Mouse (Mus musculus) midbrain, embryonic 14.5 days (tissue): ENCODE measurements around the gene Pcna. TPM values are rescaled to one million over a fixed set of nuclear protein-coding genes. Genes with fewer than 3 reads are reported as not detected.

Experiments used
- ATAC-seq: fragments of 200-750 bp; cut with Nextera tagmentation; 2 replicates; pipeline ENCODE4 v1.8.0; 2017; ENCODE audit warnings: moderate number of reproducible peaks, moderate library complexity; ENCODE audit not compliant: low FRiP score, low TSS enrichment
- DNase-seq: peaks from one replicate; pipeline ENCODE4 v3.0.0-alpha.2; 2015
- H3K27ac ChIP-seq: fragments of 300-500 bp; sonication (generic); replicated peaks from 2 replicates; pipeline ENCODE4 v1.5.1; 2014; ENCODE audit warnings: mild to moderate bottlenecking, low read depth, low read length, moderate library complexity
- H3K27me3 ChIP-seq: fragments of 300-500 bp; sonication (generic); 2 replicates; pipeline ENCODE4 v1.6.1; 2014; ENCODE audit warnings: low read length, control low read depth, mixed read lengths; ENCODE audit not compliant: control insufficient read depth, insufficient read depth
- H3K36me3 ChIP-seq: fragments of 300-500 bp; sonication (generic); 2 replicates; pipeline ENCODE4 v1.6.1; 2014; ENCODE audit warnings: low read length, control low read depth; ENCODE audit not compliant: control insufficient read depth, insufficient read depth
- H3K4me1 ChIP-seq: fragments of 300-500 bp; sonication (generic); 2 replicates; pipeline ENCODE4 v1.6.1; 2014; ENCODE audit warnings: mild to moderate bottlenecking, antibody characterized with exemption, low read length, control low read depth; ENCODE audit not compliant: control insufficient read depth, insufficient read depth
- H3K4me2 ChIP-seq: fragments of 300-500 bp; sonication (generic); 2 replicates; pipeline ENCODE4 v1.6.1; 2014; ENCODE audit warnings: mild to moderate bottlenecking, low read length, moderate library complexity
- H3K4me3 ChIP-seq: fragments of 300-500 bp; sonication (generic); replicated peaks from 2 replicates; pipeline ENCODE4 v1.5.1; 2014; ENCODE audit warnings: low read depth, low read length
- H3K9ac ChIP-seq: fragments of 300-500 bp; sonication (generic); replicated peaks from 2 replicates; pipeline ENCODE4 v1.6.1; 2014; ENCODE audit warnings: mild to moderate bottlenecking, low read length, moderate library complexity
- H3K9me3 ChIP-seq: fragments of 300-500 bp; sonication (generic); 2 replicates; pipeline ENCODE4 v1.6.1; 2016; ENCODE audit warnings: low read length, control low read depth, mixed read lengths; ENCODE audit not compliant: control insufficient read depth
- WGBS: fragments of 180-500 bp; shearing (Covaris S2); extraction: QIAGEN DNeasy Blood & Tissue Kit; methylation state at CpG from one replicate; pipeline ENCODE4 v1.1.7; 2014; 5-methylcytosine and 5-hydroxymethylcytosine counted together
- polyA plus RNA-seq: library from polyadenylated mRNA; unstranded; fragments of >200 nt; fragmentation: Nextera tagmentation; extraction: Ambion mirVana; gene quantifications from 2 replicates; pipeline ENCODE4 v1.2.1, GENCODE M21; 2014

Gene Pcna
- polyA plus RNA-seq, 1 experiment from 2014 or later = 129 TPM

- Histone ChIP-seq H3K4me2 (no peak overlapping the region), H3K9me3 (no peaks in the 10 kb centered on the region), H3K9ac (no peak overlapping the region), H3K36me3 (no peaks in the 10 kb centered on the region), H3K27ac (no peak overlapping the region), H3K4me3 (no peak overlapping the region), H3K27me3 (no peaks in the 10 kb centered on the region), H3K4me1 (no peaks in the 10 kb centered on the region)
- ATAC-seq = no peak
- WGBS = 84% methylated on average over 16 of the region's 16 CpGs
- no peak for DNase-seq
These were observed 18.9 kb downstream of the Pcna start for GRCm38 (mm10) chr2:132233985-132234765.

GRCm38 (mm10) chr2:132232413-132232945 lies 20.6 kb downstream of the Pcna start:
- H3K4me1 ChIP-seq = no peaks in the 10 kb centered on the region
- WGBS = 65% methylated on average over 3 of the region's 3 CpGs

GRCm38 (mm10) chr2:132224359-132224758 lies 28.8 kb downstream of the Pcna start:
- H3K27me3 ChIP-seq = no peaks in the 10 kb centered on the region
- H3K9ac ChIP-seq = no peak overlapping the region
- no peak for DNase-seq
- WGBS = 93% methylated on average over 4 of the region's 4 CpGs
- no peak overlapping the region for H3K4me3 ChIP-seq
- no peak overlapping the region for H3K4me2 ChIP-seq
- H3K4me1 ChIP-seq = no peaks in the 10 kb centered on the region
- H3K27ac ChIP-seq = no peak overlapping the region
- no peaks in the 10 kb centered on the region for H3K9me3 ChIP-seq
- no peak for ATAC-seq
- H3K36me3 ChIP-seq = no peaks in the 10 kb centered on the region

More at GRCm38 (mm10) chr2:132232413-132232945, 20.6 kb downstream of the Pcna start:
- no peaks in the 10 kb centered on the region for H3K27me3 ChIP-seq
- H3K9me3 ChIP-seq = no peaks in the 10 kb centered on the region
- H3K4me3 ChIP-seq = no peak overlapping the region
- ATAC-seq = no peak
- H3K9ac ChIP-seq = no peak overlapping the region
- no peak overlapping the region for H3K27ac ChIP-seq
- no peak for DNase-seq
- H3K36me3 ChIP-seq = no peaks in the 10 kb centered on the region
- H3K4me2 ChIP-seq = no peak overlapping the region

- ATAC-seq (no peak), DNase-seq (no peak)
- no peak overlapping the region for H3K4me3 ChIP-seq
- H3K9me3 ChIP-seq = no peaks in the 10 kb centered on the region
- H3K36me3 ChIP-seq = no peaks in the 10 kb centered on the region
- no peak overlapping the region for H3K4me2 ChIP-seq
- no peak overlapping the region for H3K9ac ChIP-seq
- no peaks in the 10 kb centered on the region for H3K27me3 ChIP-seq
- no peaks in the 10 kb centered on the region for H3K4me1 ChIP-seq
- H3K27ac ChIP-seq = no peak overlapping the region
- WGBS = 81% methylated on average over 11 of the region's 11 CpGs
These were observed 31.5 kb downstream of the Pcna start for GRCm38 (mm10) chr2:132221611-132222073.

GRCm38 (mm10) chr2:132211995-132212656 lies 41.0 kb downstream of the Pcna start:
- H3K4me3 ChIP-seq = no peak overlapping the region
- DNase-seq = no peak
- no peaks in the 10 kb centered on the region for H3K9me3 ChIP-seq
- no peaks in the 10 kb centered on the region for H3K4me1 ChIP-seq
- H3K9ac ChIP-seq = no peak overlapping the region
- ATAC-seq = no peak
- no peak overlapping the region for H3K27ac ChIP-seq
- no peaks in the 10 kb centered on the region for H3K36me3 ChIP-seq
- H3K27me3 ChIP-seq = no peaks in the 10 kb centered on the region
- H3K4me2 ChIP-seq = no peak overlapping the region
- 93% methylated on average over 5 of the region's 5 CpGs for WGBS

- WGBS = 90% methylated on average over 9 of the region's 9 CpGs
These were observed 42.3 kb downstream of the Pcna start for GRCm38 (mm10) chr2:132210806-132211312.

GRCm38 (mm10) chr2:132208246-132208881 lies 44.8 kb downstream of the Pcna start:
- ATAC-seq (no peak), DNase-seq (no peak)
- H3K4me1 ChIP-seq = no peaks in the 10 kb centered on the region
- no peaks in the 10 kb centered on the region for H3K9me3 ChIP-seq
- H3K4me3 ChIP-seq = no peak overlapping the region
- no peaks in the 10 kb centered on the region for H3K36me3 ChIP-seq
- 87% methylated on average over 8 of the region's 8 CpGs for WGBS
- no peak overlapping the region for H3K27ac ChIP-seq
- H3K9ac ChIP-seq = no peak overlapping the region
- H3K4me2 ChIP-seq = no peak overlapping the region
- no peaks in the 10 kb centered on the region for H3K27me3 ChIP-seq

More at GRCm38 (mm10) chr2:132210806-132211312, 42.3 kb downstream of the Pcna start:
- no peaks in the 10 kb centered on the region for H3K9me3 ChIP-seq
- no peak overlapping the region for H3K9ac ChIP-seq
- H3K36me3 ChIP-seq = no peaks in the 10 kb centered on the region
- H3K27me3 ChIP-seq = no peaks in the 10 kb centered on the region
- no peak for DNase-seq
- H3K4me2 ChIP-seq = no peak overlapping the region
- no peak overlapping the region for H3K4me3 ChIP-seq
- H3K27ac ChIP-seq = no peak overlapping the region
- ATAC-seq = no peak
- H3K4me1 ChIP-seq = no peaks in the 10 kb centered on the region

- H3K9ac ChIP-seq = no peak overlapping the region
- H3K27ac ChIP-seq = no peak overlapping the region
- WGBS = 86% methylated on average over 16 of the region's 16 CpGs
- ATAC-seq (no peak), DNase-seq (no peak)
- no peaks in the 10 kb centered on the region for H3K36me3 ChIP-seq
- H3K4me3 ChIP-seq = no peak overlapping the region
- H3K4me1 ChIP-seq = no peaks in the 10 kb centered on the region
- no peaks in the 10 kb centered on the region for H3K27me3 ChIP-seq
- H3K4me2 ChIP-seq = no peak overlapping the region
- no peaks in the 10 kb centered on the region for H3K9me3 ChIP-seq
These were observed 46.7 kb downstream of the Pcna start for GRCm38 (mm10) chr2:132206316-132206881.
